Mouse (Mus musculus) urinary bladder, postnatal 14 days (tissue): ENCODE results near the gene Olfr123.

ENCODE experiments used
- DNase-seq: peaks from one replicate; pipeline ENCODE4 v3.0.0; 2021; ENCODE audit warnings: low spot score

Gene Olfr123

DNA sequence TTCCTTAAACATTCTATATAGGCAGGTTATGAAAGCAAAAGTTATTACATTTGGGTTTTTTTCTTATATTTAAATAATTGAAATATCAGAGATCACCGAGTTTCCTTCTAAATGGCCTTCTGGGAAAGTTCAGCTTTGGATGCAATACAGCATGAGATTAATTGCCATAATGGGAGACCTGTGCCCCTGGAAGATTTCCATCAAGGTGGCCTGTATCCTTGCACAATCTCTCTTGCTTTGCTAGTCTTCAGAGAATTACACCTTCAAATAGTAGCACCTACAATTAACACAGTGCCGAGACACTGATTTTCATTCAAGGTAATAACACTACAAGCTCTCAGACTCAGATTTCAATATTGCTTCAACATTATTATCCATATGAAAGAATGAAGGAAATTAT lies at the start of gene Olfr123:
Gene Olfr123 (plus strand): TSS at position 301 of the 400 bp plus-strand sequence.
- DNase-seq: no peak

DNA sequence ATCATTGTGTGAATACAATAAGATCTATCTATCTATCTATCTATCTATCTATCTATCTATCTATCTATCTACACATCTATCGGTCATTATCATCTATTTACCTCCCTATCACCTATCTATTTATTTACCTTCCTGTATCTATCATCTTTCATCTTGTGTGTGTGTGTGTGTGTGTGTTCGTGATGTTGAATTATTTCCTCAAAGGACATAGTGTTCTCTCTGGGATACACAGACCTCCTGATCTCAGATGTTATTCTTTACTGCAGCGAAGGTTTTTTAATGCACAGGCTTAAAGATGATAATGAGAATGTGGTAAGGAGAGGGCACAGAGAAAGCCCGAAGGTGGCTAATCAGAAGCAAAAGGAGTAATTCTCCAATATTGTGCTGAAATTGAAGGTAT lies 25.0 kb upstream of the Olfr123 start, which contains the start of gene Olfr122:
Gene Olfr122 (plus strand): TSS at position 301 of the 400 bp plus-strand sequence.
- DNase-seq: no peak

DNA sequence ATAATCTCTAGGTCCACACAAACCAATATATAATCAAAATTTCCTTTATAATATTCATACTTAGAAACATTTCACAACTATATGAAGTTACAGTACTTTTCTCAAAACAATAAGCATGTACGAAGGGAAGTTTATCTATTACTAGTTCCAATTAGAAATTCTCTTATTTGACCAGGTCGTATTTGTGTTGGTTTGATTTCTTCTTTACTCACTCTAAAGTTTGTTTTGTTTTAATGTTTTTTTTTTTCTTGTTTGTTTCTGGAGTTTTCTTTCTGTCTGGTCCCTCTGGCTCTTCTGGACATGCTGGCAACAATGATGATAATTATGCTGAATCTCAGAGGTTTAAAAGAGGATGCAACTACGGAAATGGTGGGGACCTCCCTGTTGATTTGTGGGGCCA lies 6.3 kb downstream of the Olfr123 start, which contains the start of gene Olfr124:
Gene Olfr124 (plus strand): TSS at position 301 of the 400 bp plus-strand sequence.
- no peak for DNase-seq

DNA sequence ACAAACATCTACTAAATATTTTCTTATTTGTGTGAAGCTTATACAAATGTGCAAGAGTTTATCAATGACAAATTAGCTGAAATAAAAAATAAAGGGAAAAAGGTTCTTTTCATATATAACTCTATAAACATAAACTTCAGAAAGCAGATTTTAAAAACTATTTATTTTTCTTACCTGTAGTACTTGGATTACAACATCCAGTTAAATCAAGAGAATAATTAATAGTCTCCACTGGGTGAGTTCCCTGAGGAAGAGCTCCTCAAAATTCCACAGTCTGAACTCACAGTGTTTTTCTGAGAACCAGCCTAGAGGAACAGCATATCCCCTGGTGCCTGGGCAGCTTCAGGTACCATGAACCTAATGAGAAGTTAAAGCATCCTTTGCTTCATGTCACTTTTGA lies 39.3 kb downstream of the Olfr123 start, which contains the start of gene Olfr125:
Gene Olfr125 (plus strand): TSS at position 301 of the 400 bp plus-strand sequence.
- DNase-seq: no peak

DNA sequence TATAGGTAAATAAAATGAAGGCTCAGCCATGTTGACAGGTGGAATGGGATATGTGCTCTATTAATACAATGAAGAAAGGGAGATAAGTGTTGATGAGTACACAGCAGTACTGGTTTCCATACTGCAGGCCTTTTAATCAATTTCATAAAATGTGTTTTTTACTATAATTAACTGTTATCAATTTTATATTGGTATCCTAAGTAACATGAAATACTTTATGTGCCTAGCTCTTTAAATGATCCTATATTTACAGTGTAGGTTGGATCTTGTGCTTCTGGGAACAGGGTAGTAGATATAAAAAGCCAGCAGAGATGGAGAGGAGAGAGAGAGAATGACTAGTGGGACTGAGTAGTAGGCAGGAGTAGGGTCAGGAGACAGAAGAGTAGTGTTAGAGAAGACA lies 53.9 kb downstream of the Olfr123 start, which contains the start of gene Olfr126:
Gene Olfr126 (plus strand): TSS at position 301 of the 400 bp plus-strand sequence.
- no peak for DNase-seq
